Mouse (Mus musculus) CH12.LX (cell line): ENCODE data around the gene Tnfrsf21. TPM values are rescaled to one million over a fixed set of nuclear protein-coding genes. Genes with fewer than 3 reads are reported as not detected.

Experiments
- DNase-seq: peaks from one replicate; pipeline ENCODE4 v3.0.0-alpha.2; 2013; ENCODE audit errors: extremely low read depth
- H3K27ac ChIP-seq: 2 replicates; pipeline ENCODE4 v1.5.1; 2012; ENCODE audit warnings: low read depth, mild to moderate bottlenecking, control low read depth, moderate library complexity; ENCODE audit not compliant: insufficient read depth
- H3K27me3 ChIP-seq: replicated peaks from 2 replicates; pipeline ENCODE3; 2012; ENCODE audit warnings: inconsistent platforms
- H3K36me3 ChIP-seq, 2 experiments: replicated peaks in 1 of 2; 2 replicates each; pipeline versions ENCODE3 to v1.6.1; 2012; ENCODE audit warnings: inconsistent platforms in 1 of 2, low read length in 1 of 2, mild to moderate bottlenecking in 1 of 2, mixed read lengths in 1 of 2, moderate library complexity in 1 of 2; ENCODE audit not compliant: control insufficient read depth in 1 of 2, insufficient read depth in 1 of 2
- H3K4me1 ChIP-seq, 2 experiments: 2 replicates each; pipeline ENCODE4 v1.6.1; 2012; ENCODE audit warnings: inconsistent platforms in 1 of 2, moderate library complexity in 1 of 2; ENCODE audit not compliant: insufficient read depth in 2 of 2, control insufficient read depth in 1 of 2
- H3K4me2 ChIP-seq: 2 replicates; pipeline ENCODE4 v1.6.1; 2012; ENCODE audit warnings: low read depth, mild to moderate bottlenecking, control low read depth; ENCODE audit not compliant: poor library complexity, insufficient read depth, severe bottlenecking
- H3K4me3 ChIP-seq, 3 experiments: fragments of 150-350 bp in 1 of 3; sonication (generic) in 1 of 3; replicated peaks in 1 of 3; 2 replicates each; pipeline versions ENCODE3 to v1.5.1; 2011 to 2012; ENCODE audit warnings: low read depth in 2 of 3, low read length in 2 of 3, mild to moderate bottlenecking in 2 of 3, moderate library complexity in 2 of 3, control low read depth in 1 of 3, improper control_type of control experiment in 1 of 3, inconsistent platforms in 1 of 3, mixed read lengths in 1 of 3; ENCODE audit not compliant: poor library complexity in 1 of 3
- H3K79me2 ChIP-seq: replicated peaks from 2 replicates; pipeline ENCODE4 v1.6.1; 2012; ENCODE audit warnings: mild to moderate bottlenecking, moderate library complexity; ENCODE audit not compliant: control insufficient read depth, poor library complexity, insufficient read depth, severe bottlenecking; ENCODE audit errors: extremely low read depth
- H3K9ac ChIP-seq: 2 replicates; pipeline ENCODE4 v1.6.1; 2012; ENCODE audit warnings: low read depth, mild to moderate bottlenecking, control low read depth, moderate library complexity; ENCODE audit not compliant: insufficient read depth
- H3K9me3 ChIP-seq: replicated peaks from 2 replicates; pipeline ENCODE3; 2012; ENCODE audit warnings: low read length, inconsistent platforms, mixed read lengths
- CTCF ChIP-seq, 2 experiments: IDR thresholded peaks in 1 of 2; conservative IDR thresholded peaks in 1 of 2; 2 replicates each; pipeline ENCODE4 v1.5.1; 2011 to 2012; ENCODE audit warnings: low read depth in 2 of 2, low read length in 2 of 2, improper control_type of control experiment in 1 of 2, inconsistent platforms in 1 of 2, mild to moderate bottlenecking in 1 of 2, moderate library complexity in 1 of 2
- E2F4 ChIP-seq: IDR thresholded peaks from 2 replicates; pipeline ENCODE4 v1.6.1; 2011; ENCODE audit warnings: low read depth, low read length, improper control_type of control experiment; ENCODE audit not compliant: insufficient replicate concordance
- EP300 ChIP-seq: IDR thresholded peaks from 2 replicates; pipeline ENCODE4 v1.6.1; 2011; ENCODE audit warnings: low read length, improper control_type of control experiment
- HCFC1 ChIP-seq: IDR thresholded peaks from 2 replicates; pipeline ENCODE4 v1.6.1; 2012; ENCODE audit warnings: low read depth, mild to moderate bottlenecking, inconsistent platforms, low read length, improper control_type of control experiment
- JUN ChIP-seq: IDR thresholded peaks from 2 replicates; pipeline ENCODE4 v1.6.1; 2011; ENCODE audit warnings: low read depth, mild to moderate bottlenecking, low read length, improper control_type of control experiment, moderate library complexity; ENCODE audit not compliant: insufficient read depth
- MAFK ChIP-seq: IDR thresholded peaks from 2 replicates; pipeline ENCODE4 v1.6.1; 2011; ENCODE audit warnings: low read length, improper control_type of control experiment; ENCODE audit not compliant: insufficient replicate concordance
- MAX ChIP-seq: IDR thresholded peaks from 2 replicates; pipeline ENCODE4 v1.6.1; 2011; ENCODE audit warnings: low read length, improper control_type of control experiment
- MAZ ChIP-seq: IDR thresholded peaks from 2 replicates; pipeline ENCODE4 v1.6.1; 2012; ENCODE audit warnings: low read depth, mild to moderate bottlenecking, inconsistent platforms, low read length, improper control_type of control experiment, moderate library complexity
- MEF2A ChIP-seq: IDR thresholded peaks from 2 replicates; pipeline ENCODE4 v1.6.1; 2014; ENCODE audit warnings: low read depth, mild to moderate bottlenecking, inconsistent platforms, low read length, improper control_type of control experiment, borderline replicate concordance
- MYC ChIP-seq: IDR thresholded peaks from 2 replicates; pipeline ENCODE4 v1.6.1; 2011; ENCODE audit warnings: low read depth, mild to moderate bottlenecking, improper control_type of control experiment, low read length
- PAX5 ChIP-seq: IDR thresholded peaks from 2 replicates; pipeline ENCODE4 v1.6.1; 2012; ENCODE audit warnings: low read length, inconsistent platforms, mixed read lengths
- POLR2A ChIP-seq: IDR thresholded peaks from 2 replicates; pipeline ENCODE4 v1.6.1; 2011; ENCODE audit warnings: low read depth, mild to moderate bottlenecking, improper control_type of control experiment, low read length
- POLR2AphosphoS2 ChIP-seq: IDR thresholded peaks from 2 replicates; pipeline ENCODE4 v1.6.1; 2011; ENCODE audit warnings: low read depth, low read length, improper control_type of control experiment
- RAD21 ChIP-seq: IDR thresholded peaks from 2 replicates; pipeline ENCODE4 v1.6.1; 2011; ENCODE audit warnings: low read depth, mild to moderate bottlenecking, low read length, improper control_type of control experiment, moderate library complexity
- RCOR1 ChIP-seq: conservative IDR thresholded peaks from 2 replicates; pipeline ENCODE4 v1.6.1; 2012; ENCODE audit warnings: low read depth, mild to moderate bottlenecking, inconsistent platforms, low read length, improper control_type of control experiment
- SIN3A ChIP-seq: IDR thresholded peaks from 2 replicates; pipeline ENCODE4 v1.6.1; 2012; ENCODE audit warnings: low read length, improper control_type of control experiment, inconsistent platforms
- SMC3 ChIP-seq: IDR thresholded peaks from 2 replicates; pipeline ENCODE4 v1.6.1; 2011; ENCODE audit warnings: low read depth, low read length, improper control_type of control experiment
- TBP ChIP-seq: conservative IDR thresholded peaks from 2 replicates; pipeline ENCODE4 v1.6.1; 2011; ENCODE audit warnings: low read depth, low read length, improper control_type of control experiment
- UBTF ChIP-seq: IDR thresholded peaks from 2 replicates; pipeline ENCODE4 v1.6.1; 2012; ENCODE audit warnings: low read depth, mild to moderate bottlenecking, inconsistent platforms, low read length, improper control_type of control experiment, moderate library complexity
- USF1 ChIP-seq: IDR thresholded peaks from 2 replicates; pipeline ENCODE4 v1.6.1; 2014; ENCODE audit warnings: low read depth, mild to moderate bottlenecking, inconsistent platforms, low read length, improper control_type of control experiment
- USF2 ChIP-seq: conservative IDR thresholded peaks from 2 replicates; pipeline ENCODE4 v1.6.1; 2011; ENCODE audit warnings: low read depth, low read length, improper control_type of control experiment
- ZC3H11A ChIP-seq: IDR thresholded peaks from 2 replicates; pipeline ENCODE4 v1.6.1; 2012; ENCODE audit warnings: low read depth, mild to moderate bottlenecking, inconsistent platforms, low read length, improper control_type of control experiment
- ZKSCAN1 ChIP-seq: IDR thresholded peaks from 2 replicates; pipeline ENCODE4 v1.6.1; 2012; ENCODE audit warnings: low read depth, inconsistent platforms, low read length, improper control_type of control experiment, borderline replicate concordance
- dilution Hi-C: fragments of 300-500 bp; cut with MboI; formaldehyde crosslinking; loops from 2 replicates; pipeline ENCODE4 v1.14.3; 2020; ENCODE audit warnings: low sequenced_read_pairs; ENCODE audit not compliant: extremely low pct_unique_long_range_greater_than_20kb, extremely low pct_ligation_motif_present
- in situ Hi-C: fragments of 300-500 bp; cut with MboI; formaldehyde crosslinking; loops from 3 replicates; pipeline ENCODE4 v1.14.3; 2019; ENCODE audit warnings: low sequenced_read_pairs, low pct_ligation_motif_present, low pct_unique_long_range_greater_than_20kb, mixed read lengths
- polyA plus RNA-seq: library from polyadenylated mRNA; unstranded; fragments of >175 nt; gene quantifications from 2 replicates; pipeline ENCODE4 v1.2.1, GENCODE M21; 2012; ENCODE audit warnings: low read depth; ENCODE audit not compliant: insufficient read length
- total RNA-seq, 2 experiments: library from RNA; depleted of rRNA; stranded (reverse); fragments of 300-350 nt in 1 of 2; fragments of >200 nt in 1 of 2; gene quantifications; 2 replicates each; pipeline ENCODE4 v1.2.3; 2012 to 2014

The Tnfrsf21 gene
- total and polyA plus RNA-seq, 3 experiments, result 0.10 TPM; not detected in 2

DNA sequence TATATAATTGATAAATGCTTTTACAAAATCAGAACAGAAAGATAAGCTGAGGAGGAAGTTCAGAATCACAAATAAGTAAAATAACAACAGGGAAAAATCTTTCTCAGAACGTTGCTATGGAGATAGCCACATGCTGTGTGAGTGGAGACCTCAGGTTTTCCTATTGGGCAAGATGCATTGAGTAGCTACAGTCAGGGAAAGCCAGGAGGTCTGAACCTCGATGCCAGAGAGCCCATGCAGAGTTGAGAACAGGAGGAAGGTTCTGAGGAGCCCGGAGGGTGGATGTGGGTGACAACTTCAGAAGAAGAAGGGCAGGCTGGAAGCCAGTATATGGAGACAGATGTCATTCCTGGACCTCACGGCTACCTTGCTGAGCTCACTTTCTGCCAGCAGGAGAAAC is 120.4 kb downstream of the Tnfrsf21 start:
- no peaks in the 10 kb centered on the region for H3K27me3 ChIP-seq
- no peak overlapping the region for H3K4me2 ChIP-seq
- H3K9ac ChIP-seq, result no peak overlapping the region
- TF ChIP-seq JUN (no peak), HCFC1 (no peak), MAZ (no peak), RCOR1 (no peak)
- no peak overlapping the region for H3K27ac ChIP-seq
- DNase-seq, result no peak
- in situ Hi-C loops, result no loop called here
- no peak overlapping the region for H3K4me3 ChIP-seq
- H3K36me3 ChIP-seq, result no peaks in the 10 kb centered on the region
- peaks cover 31% of the 10 kb centered on the region for H3K9me3 ChIP-seq
- H3K4me1 ChIP-seq, result peaks cover 0 to 9% of the 10 kb centered on the region in 2 experiments; a peak in 2 of 4 replicates
- dilution Hi-C loops, result no loop called here
- no peaks in the 10 kb centered on the region for H3K79me2 ChIP-seq

DNA sequence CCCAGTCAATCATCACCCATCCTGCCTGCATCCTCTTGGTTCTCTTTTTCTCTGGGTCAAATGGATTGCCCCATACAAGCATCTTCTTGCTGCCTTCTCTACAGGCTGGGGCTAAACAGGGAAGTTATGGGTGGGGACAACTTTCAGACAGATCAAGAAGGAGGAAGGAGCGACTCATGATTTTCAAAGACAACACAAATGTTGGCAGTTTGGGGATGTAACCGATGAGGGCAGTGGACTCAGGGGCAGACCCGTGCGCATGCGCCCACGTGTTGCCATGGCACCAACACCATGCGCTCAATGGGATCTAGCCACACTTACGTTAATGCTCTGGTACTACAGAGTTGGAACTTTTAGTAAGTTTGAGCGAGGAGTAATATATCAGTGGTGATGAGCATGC is 121.5 kb downstream of the Tnfrsf21 start:
- in situ Hi-C loops, result no loop called here
- no peak for DNase-seq
- no peak overlapping the region for H3K4me2 ChIP-seq
- no peak for TF ChIP-seq TBP
- TF ChIP-seq MAZ, result no peak
- TF ChIP-seq SMC3, result no peak
- TF ChIP-seq UBTF, result no peak
- TF ChIP-seq, all 38 proteins: peak for 0
- Histone ChIP-seq H3K36me3 (no peaks in the 10 kb centered on the region), H3K79me2 (no peaks in the 10 kb centered on the region), H3K4me3 (no peak overlapping the region), H3K27ac (no peak overlapping the region), H3K9ac (no peak overlapping the region), H3K27me3 (no peaks in the 10 kb centered on the region), H3K4me1 (peaks cover 0 to 9% of the 10 kb centered on the region in 2 experiments; a peak in 2 of 4 replicates), H3K9me3 (peaks cover 30% of the 10 kb centered on the region)
- dilution Hi-C loops, result no loop called here

DNA sequence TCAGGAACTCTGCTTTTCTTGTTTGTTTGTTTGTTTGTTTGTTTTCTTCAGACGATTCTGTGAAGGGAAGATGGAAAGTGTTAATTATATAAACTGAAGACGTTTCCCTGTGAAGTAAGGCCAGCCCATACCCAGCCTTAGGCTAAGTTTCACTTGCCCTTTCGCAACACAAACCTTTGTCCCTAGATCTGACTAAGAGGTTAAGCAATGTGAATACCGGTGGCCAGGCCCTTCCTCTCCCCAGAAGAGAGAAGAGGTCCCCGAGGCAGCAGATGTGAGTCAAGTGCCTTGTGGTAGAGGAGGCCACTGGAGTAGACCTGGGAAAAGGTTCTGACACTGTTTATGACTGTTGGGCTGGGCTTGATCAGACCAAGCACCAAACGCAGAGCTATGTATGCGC is 122.0 kb downstream of the Tnfrsf21 start:
- Histone ChIP-seq H3K27ac (no peak overlapping the region), H3K36me3 (no peaks in the 10 kb centered on the region), H3K4me2 (no peak overlapping the region), H3K27me3 (no peaks in the 10 kb centered on the region), H3K4me1 (peaks cover 0 to 9% of the 10 kb centered on the region in 2 experiments; a peak in 2 of 4 replicates), H3K79me2 (no peaks in the 10 kb centered on the region), H3K4me3 (no peak overlapping the region), H3K9ac (no peak overlapping the region), H3K9me3 (peaks cover 31% of the 10 kb centered on the region)
- no peak for DNase-seq
- TF ChIP-seq ZC3H11A, result no peak
- no peak for TF ChIP-seq USF1
- no peak for TF ChIP-seq MEF2A
- TF ChIP-seq CTCF (conservative IDR thresholded peaks at IDR 0.05 in 1 of 2, IDR thresholded peaks at IDR 0.05 in 1 of 2; ENCODE audit: low read depth in 2 of 2, low read length in 2 of 2), result no peak
- TF ChIP-seq MYC, result no peak
- TF ChIP-seq USF2, result no peak
- no peak for TF ChIP-seq ZKSCAN1
- TF ChIP-seq POLR2AphosphoS2, result no peak
- TF ChIP-seq MAX, result no peak
- TF ChIP-seq RAD21, result no peak
- TF ChIP-seq EP300, result no peak
- no peak for TF ChIP-seq PAX5
- TF ChIP-seq MAFK, result no peak
- no peak for TF ChIP-seq HCFC1
- no peak for TF ChIP-seq POLR2A
- TF ChIP-seq SIN3A, result no peak
- TF ChIP-seq JUN, result no peak
- TF ChIP-seq E2F4, result no peak
- dilution Hi-C loops (no loop called here), in situ Hi-C loops (no loop called here)
